ENCODE assay signal across 9 mouse cellular contexts in the genomic region with DNA sequence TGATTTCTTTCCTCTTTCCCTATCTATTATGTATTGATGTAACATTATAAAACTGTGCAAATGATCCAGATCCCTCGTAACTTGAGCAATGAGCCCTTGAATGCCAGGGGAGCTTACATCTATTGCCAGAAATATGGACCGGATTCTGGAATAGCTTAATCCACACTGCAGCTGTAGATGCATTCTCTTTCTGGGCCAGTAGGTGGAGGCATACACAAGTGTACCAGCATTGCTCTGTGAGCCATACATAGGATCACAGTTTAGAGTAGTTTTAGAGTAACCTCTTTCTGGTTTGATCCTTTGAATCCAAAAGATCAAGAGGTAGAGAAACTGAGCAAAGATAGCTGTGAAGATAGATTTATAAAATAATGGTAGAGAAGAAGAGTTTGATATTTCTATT. TPM values are rescaled to one million over a fixed set of nuclear protein-coding genes. Genes with fewer than 3 reads are reported as not detected.
DNase-seq lines count a peak whose midpoint lies in the region; ATAC-seq and TF ChIP-seq lines count a peak whose summit lies in the region.
"Had no signal": no experiment of that assay in that cellular context is flagged by ENCODE, and none has a peak within 500 bp of the region (broad histone marks: within the 10 kb centered on the region; RNA-seq: fewer than 3 reads in every experiment).

No protein-coding gene starts in this region.

- TF ChIP-seq CTCF in G1E (IDR thresholded peaks at IDR 0.05; ENCODE audit: low read depth, low read length): peak; percentile 61

- no peaks in the 10 kb centered on the region for H3K27me3 ChIP-seq in intestine, embryonic 14.5 days (replicated peaks; ENCODE audit: control insufficient read depth, insufficient read depth, low read length)
- no peaks in the 10 kb centered on the region for H3K27me3 ChIP-seq in intestine, embryonic 15.5 days (replicated peaks)
- H3K27me3 ChIP-seq in G1E (ENCODE audit: insufficient read depth, low read length): no peaks in the 10 kb centered on the region
- H3K27me3 ChIP-seq in midbrain, embryonic 14.5 days (ENCODE audit: control insufficient read depth, insufficient read depth, low read length): no peaks in the 10 kb centered on the region
- H3K27me3 ChIP-seq: megakaryocyte, embryonic 14.5 days had no signal

- peak; percentile 68 for DNase-seq in intestine, embryonic 14.5 days (ENCODE audit: low spot score)
- DNase-seq in G1E (ENCODE audit: low spot score): no peak
- peak; percentile 72 for DNase-seq in cerebellum, adult 9-10 months
- peak; percentile 36 to 70 for DNase-seq in heart, postnatal 14 days
- peak; percentile 6 to 80 for DNase-seq in left cerebral cortex, adult 9 months (ENCODE audit: low spot score in 2 of 2)
- peak; percentile 78 for DNase-seq in midbrain, embryonic 14.5 days
- DNase-seq in thymus, postnatal 25 days: peak; percentile 22

- no peak for ATAC-seq in intestine, embryonic 14.5 days (replicated peaks; ENCODE audit: low FRiP score, low TSS enrichment, low read depth)
- no peak for ATAC-seq in intestine, embryonic 15.5 days
- ATAC-seq in G1E (ENCODE audit: extremely low read depth, insufficient number of reproducible peaks, low FRiP score, poor library complexity, severe bottlenecking): no peak
- ATAC-seq in midbrain, embryonic 14.5 days (ENCODE audit: low FRiP score, low TSS enrichment): no peak

- H3K4me3 ChIP-seq in intestine, embryonic 14.5 days (ENCODE audit: low read depth, low read length): no peak overlapping the region
- no peak overlapping the region for H3K4me3 ChIP-seq in intestine, embryonic 15.5 days (replicated peaks)
- H3K4me3 ChIP-seq in G1E (ENCODE audit: low read depth, low read length): no peak overlapping the region
- H3K4me3 ChIP-seq in midbrain, embryonic 14.5 days (replicated peaks; ENCODE audit: low read depth, low read length): no peak overlapping the region
- H3K4me3 ChIP-seq: megakaryocyte, embryonic 14.5 days had no signal

- H3K4me1 ChIP-seq in intestine, embryonic 14.5 days (replicated peaks; ENCODE audit: control insufficient read depth, insufficient read depth, low read length): no peaks in the 10 kb centered on the region
- no peaks in the 10 kb centered on the region for H3K4me1 ChIP-seq in intestine, embryonic 15.5 days (replicated peaks)
- no peaks in the 10 kb centered on the region for H3K4me1 ChIP-seq in G1E (ENCODE audit: insufficient read depth, low read depth, low read length)
- no peaks in the 10 kb centered on the region for H3K4me1 ChIP-seq in midbrain, embryonic 14.5 days (ENCODE audit: control insufficient read depth, insufficient read depth, low read length)
- H3K4me1 ChIP-seq: megakaryocyte, embryonic 14.5 days had no signal

- H3K27ac ChIP-seq in intestine, embryonic 14.5 days (ENCODE audit: low read depth): no peak overlapping the region
- no peak overlapping the region for H3K27ac ChIP-seq in intestine, embryonic 15.5 days
- H3K27ac ChIP-seq in midbrain, embryonic 14.5 days (replicated peaks; ENCODE audit: low read depth, low read length): no peak overlapping the region

- 50% methylated on average over 2 of the region's 2 CpGs for WGBS in intestine, embryonic 14.5 days
- WGBS in intestine, embryonic 15.5 days: 39% methylated on average over 2 of the region's 2 CpGs
- WGBS in midbrain, embryonic 14.5 days: 41% methylated on average over 2 of the region's 2 CpGs

- H3K4me2 ChIP-seq in intestine, embryonic 14.5 days (ENCODE audit: low read length): no peak overlapping the region
- no peak overlapping the region for H3K4me2 ChIP-seq in intestine, embryonic 15.5 days (replicated peaks)
- no peak overlapping the region for H3K4me2 ChIP-seq in midbrain, embryonic 14.5 days (ENCODE audit: low read length)

- no peaks in the 10 kb centered on the region for H3K9me3 ChIP-seq in intestine, embryonic 14.5 days (ENCODE audit: control insufficient read depth, low read length)
- H3K9me3 ChIP-seq in intestine, embryonic 15.5 days: no peaks in the 10 kb centered on the region
- H3K9me3 ChIP-seq in G1E (replicated peaks): no peaks in the 10 kb centered on the region
- no peaks in the 10 kb centered on the region for H3K9me3 ChIP-seq in midbrain, embryonic 14.5 days (ENCODE audit: control insufficient read depth, low read length)
- H3K9me3 ChIP-seq: megakaryocyte, embryonic 14.5 days had no signal

- intact Hi-C loops in heart, postnatal 14 days (cut with DNase I): no loop called here

- H3K9ac ChIP-seq in intestine, embryonic 14.5 days (ENCODE audit: low read length): no peak overlapping the region
- no peak overlapping the region for H3K9ac ChIP-seq in intestine, embryonic 15.5 days
- no peak overlapping the region for H3K9ac ChIP-seq in midbrain, embryonic 14.5 days (replicated peaks; ENCODE audit: low read length)

- no peaks in the 10 kb centered on the region for H3K36me3 ChIP-seq in intestine, embryonic 14.5 days (ENCODE audit: control insufficient read depth, insufficient read depth, low read length)
- no peaks in the 10 kb centered on the region for H3K36me3 ChIP-seq in intestine, embryonic 15.5 days
- H3K36me3 ChIP-seq in G1E (replicated peaks): no peaks in the 10 kb centered on the region
- no peaks in the 10 kb centered on the region for H3K36me3 ChIP-seq in midbrain, embryonic 14.5 days (ENCODE audit: control insufficient read depth, insufficient read depth, low read length)

RNA-seq across cellular contexts. Expression of gene Gpr82, which starts 49.0 kb away (rescaled TPM):
- polyA plus RNA-seq in intestine, embryonic 14.5 days (2014; fragmentation: Nextera tagmentation; extraction: Ambion mirVana): 0.36 and 0.54 TPM in 2 replicates
- 0.18 and 0.25 TPM in 2 replicates for polyA plus RNA-seq in intestine, embryonic 15.5 days (2015; fragmentation: Nextera tagmentation; extraction: Ambion mirVana)
- not detected in 2 replicates for total RNA-seq in G1E (2014; fragmentation: Nextera tagmentation)
- total RNA-seq in G1E (2017): 0.11 TPM in 1 of 2 replicates, not detected in the other
- not detected in 2 replicates for polyA plus RNA-seq in G1E (2012)
- not detected for total RNA-seq in heart, postnatal 14 days (2021)
- 0.61 and 0.76 TPM in 2 replicates for polyA plus RNA-seq in midbrain, embryonic 14.5 days (2014; fragmentation: Nextera tagmentation; extraction: Ambion mirVana)
